8 mouse cellular contexts compared by ENCODE assay signal in genomic region chr10:81559627-81560539, GRCm38 (mm10). TPM values are rescaled to one million over a fixed set of nuclear protein-coding genes. Genes with fewer than 3 reads are reported as not detected.
DNase-seq lines count a peak whose midpoint lies in the region; ATAC-seq and TF ChIP-seq lines count a peak whose summit lies in the region.

No protein-coding gene starts in this region.

- peak; percentile 47 for DNase-seq in kidney, postnatal 0 days (ENCODE audit: low spot score)
- peak; percentile 39 for DNase-seq in neural tube, embryonic 11.5 days (ENCODE audit: low spot score)
- peak; percentile 86 for DNase-seq in thymus, adult 2 months

- peak; percentile 53 for ATAC-seq in CD4-positive, CD25-positive, alpha-beta regulatory T cell, adult 4 months
- ATAC-seq in erythroid progenitor cell, adult 5-6 weeks (replicated peaks; ENCODE audit: low FRiP score, poor library complexity, severe bottlenecking) = peak; percentile 32; the same call in 1 of the 2 replicates
- peak; percentile 28 for ATAC-seq in heart, embryonic 16.5 days (replicated peaks; ENCODE audit: extremely low read depth, insufficient read depth, low FRiP score)
- peak; percentile 26 for ATAC-seq in kidney, postnatal 0 days (replicated peaks; ENCODE audit: low FRiP score, low read depth)
- ATAC-seq in liver, embryonic 15.5 days (ENCODE audit: insufficient read depth) = peak; percentile 38
- peak; percentile 15 for ATAC-seq in neural tube, embryonic 11.5 days (ENCODE audit: insufficient read depth, low FRiP score, low TSS enrichment)

- peaks cover 2% of the 10 kb centered on the region for H3K4me1 ChIP-seq in bone marrow, adult 2 months (ENCODE audit: control insufficient read depth, insufficient read depth, low read length)
- H3K4me1 ChIP-seq in heart, embryonic 16.5 days (ENCODE audit: control insufficient read depth, insufficient read depth, low read length) = peaks cover 39% of the 10 kb centered on the region
- H3K4me1 ChIP-seq in kidney, postnatal 0 days (replicated peaks; ENCODE audit: insufficient read depth, low read length) = peaks cover 23% of the 10 kb centered on the region
- H3K4me1 ChIP-seq in liver, embryonic 15.5 days (replicated peaks) = peaks cover 63% of the 10 kb centered on the region
- peaks cover 24% of the 10 kb centered on the region for H3K4me1 ChIP-seq in neural tube, embryonic 11.5 days (ENCODE audit: control insufficient read depth, insufficient read depth, low read length)
- peaks cover 44% of the 10 kb centered on the region for H3K4me1 ChIP-seq in thymus, adult 2 months (replicated peaks; ENCODE audit: control insufficient read depth, insufficient read depth, low read length)

- H3K4me3 ChIP-seq in bone marrow, adult 2 months (replicated peaks; ENCODE audit: control insufficient read depth, low read depth, low read length) = peak overlapping the region; percentile 90
- H3K4me3 ChIP-seq in heart, embryonic 16.5 days (ENCODE audit: low read length) = peak overlapping the region; percentile 97
- peak overlapping the region; percentile 89 for H3K4me3 ChIP-seq in kidney, postnatal 0 days (replicated peaks; ENCODE audit: low read depth, low read length)
- peak overlapping the region; percentile 80 for H3K4me3 ChIP-seq in liver, embryonic 15.5 days (replicated peaks)
- peak overlapping the region; percentile 90 for H3K4me3 ChIP-seq in neural tube, embryonic 11.5 days (ENCODE audit: low read depth, low read length)
- peak overlapping the region; percentile 90 for H3K4me3 ChIP-seq in thymus, adult 2 months (ENCODE audit: control insufficient read depth, insufficient read depth, low read length)

- peaks cover 18% of the 10 kb centered on the region for H3K36me3 ChIP-seq in heart, embryonic 16.5 days (ENCODE audit: control insufficient read depth, insufficient read depth)
- peaks cover 4% of the 10 kb centered on the region; the same call in 1 of the 2 replicates for H3K36me3 ChIP-seq in kidney, postnatal 0 days (ENCODE audit: insufficient read depth, low read length)
- H3K36me3 ChIP-seq in liver, embryonic 15.5 days (replicated peaks) = peaks cover 25% of the 10 kb centered on the region
- H3K36me3 ChIP-seq in neural tube, embryonic 11.5 days (ENCODE audit: control insufficient read depth, insufficient read depth, low read length) = peaks cover 6% of the 10 kb centered on the region
- H3K36me3 ChIP-seq in thymus, adult 2 months (ENCODE audit: control insufficient read depth, insufficient read depth, low read length) = peaks cover 25% of the 10 kb centered on the region

- WGBS in bone marrow, adult 2 months = under 1% methylated on average over 32 of the region's 36 CpGs
- WGBS in heart, embryonic 16.5 days = under 1% methylated on average over 35 of the region's 36 CpGs
- under 1% methylated on average over 31 of the region's 36 CpGs for WGBS in kidney, postnatal 0 days
- WGBS in liver, embryonic 15.5 days (ENCODE audit: insufficient replicate concordance) = 1% methylated on average over 36 of the region's 36 CpGs
- WGBS in neural tube, embryonic 11.5 days = 4% methylated on average over 27 of the region's 36 CpGs
- under 1% methylated on average over 36 of the region's 36 CpGs for WGBS in thymus, adult 2 months

- peak; percentile 36; the same call in 1 of the 2 replicates for TF ChIP-seq POLR2A in bone marrow, adult 2 months (IDR thresholded peaks at IDR 0.05; ENCODE audit: borderline replicate concordance, control insufficient read depth, low read depth, low read length)
- TF ChIP-seq POLR2A in thymus, adult 2 months (IDR thresholded peaks at IDR 0.05; ENCODE audit: control insufficient read depth, extremely low read depth, insufficient read depth, low read length, poor library complexity) = peak; percentile 55; the same call in 1 of the 2 replicates

- no peaks in the 10 kb centered on the region for H3K9me3 ChIP-seq in heart, embryonic 16.5 days (replicated peaks; ENCODE audit: control insufficient read depth, low read length)
- no peaks in the 10 kb centered on the region for H3K9me3 ChIP-seq in kidney, postnatal 0 days (replicated peaks; ENCODE audit: low read length)
- H3K9me3 ChIP-seq in liver, embryonic 15.5 days (replicated peaks) = no peaks in the 10 kb centered on the region
- no peaks in the 10 kb centered on the region for H3K9me3 ChIP-seq in neural tube, embryonic 11.5 days (ENCODE audit: control insufficient read depth, low read length)

- peak overlapping the region; percentile 99 for H3K4me2 ChIP-seq in heart, embryonic 16.5 days (ENCODE audit: low read depth, low read length)
- peak overlapping the region; percentile 82 for H3K4me2 ChIP-seq in kidney, postnatal 0 days (ENCODE audit: low read length)
- peak overlapping the region; percentile 93 for H3K4me2 ChIP-seq in liver, embryonic 15.5 days
- H3K4me2 ChIP-seq in neural tube, embryonic 11.5 days (ENCODE audit: low read depth) = peak overlapping the region; percentile 90

- H3K27me3 ChIP-seq in heart, embryonic 16.5 days (ENCODE audit: control insufficient read depth, insufficient read depth, low read length) = no peaks in the 10 kb centered on the region
- no peaks in the 10 kb centered on the region for H3K27me3 ChIP-seq in kidney, postnatal 0 days (ENCODE audit: insufficient read depth, low read length)
- no peaks in the 10 kb centered on the region for H3K27me3 ChIP-seq in liver, embryonic 15.5 days
- peaks cover 3% of the 10 kb centered on the region; the same call in 1 of the 2 replicates for H3K27me3 ChIP-seq in neural tube, embryonic 11.5 days (ENCODE audit: control insufficient read depth, insufficient read depth, low read length)
- no peaks in the 10 kb centered on the region for H3K27me3 ChIP-seq in thymus, adult 2 months (ENCODE audit: control insufficient read depth, insufficient read depth, low read length)

- H3K9ac ChIP-seq in heart, embryonic 16.5 days (ENCODE audit: low read length) = peak overlapping the region; percentile 100
- H3K9ac ChIP-seq in kidney, postnatal 0 days (ENCODE audit: low read depth, low read length) = peak overlapping the region; percentile 99
- peak overlapping the region; percentile 81 for H3K9ac ChIP-seq in liver, embryonic 15.5 days
- peak overlapping the region; percentile 98 for H3K9ac ChIP-seq in neural tube, embryonic 11.5 days (ENCODE audit: low read length)

- peak overlapping the region; percentile 84 for H3K27ac ChIP-seq in bone marrow, adult 2 months (ENCODE audit: control insufficient read depth, insufficient read depth, low read depth, low read length, poor library complexity)
- H3K27ac ChIP-seq in heart, embryonic 16.5 days (ENCODE audit: low read length) = peak overlapping the region; percentile 98
- peak overlapping the region; percentile 96 for H3K27ac ChIP-seq in kidney, postnatal 0 days
- H3K27ac ChIP-seq in liver, embryonic 15.5 days (replicated peaks) = peak overlapping the region; percentile 83
- peak overlapping the region; percentile 85; the same call in 1 of the 2 replicates for H3K27ac ChIP-seq in neural tube, embryonic 11.5 days (ENCODE audit: low read depth, low read length)
- peak overlapping the region; percentile 92 for H3K27ac ChIP-seq in thymus, adult 2 months (ENCODE audit: control insufficient read depth, insufficient read depth, low read length)

- no peak for TF ChIP-seq CTCF in bone marrow, adult 2 months (IDR thresholded peaks at IDR 0.05; ENCODE audit: control insufficient read depth, insufficient read depth, low read length)
- TF ChIP-seq CTCF in kidney, postnatal 0 days (IDR thresholded peaks at IDR 0.05; ENCODE audit: low read depth) = no peak
- 0 out of 2 replicates have a peak, but pooled peaks have one; percentile 43 for TF ChIP-seq CTCF in thymus, adult 2 months (IDR thresholded peaks at IDR 0.05; ENCODE audit: borderline replicate concordance, control insufficient read depth, extremely low read depth, insufficient read depth, low read length, poor library complexity)

RNA-seq across cellular contexts. Expression of gene Aes, which starts 0.6 kb away (rescaled TPM):
- polyA plus RNA-seq in CD4-positive, CD25-positive, alpha-beta regulatory T cell, adult 4 months (2017; shearing (Covaris generic)) = 100 to 1,000 TPM; 103 to 139 TPM
- 183 and 306 TPM in 2 replicates for polyA plus RNA-seq in bone marrow, adult 2 months (2011; ENCODE audit: insufficient read depth, insufficient read length, low replicate concordance, missing spikeins)
- total RNA-seq in erythroid progenitor cell, adult 5-6 weeks (2015; ENCODE audit: low replicate concordance) = 103 and 116 TPM in 2 replicates
- total RNA-seq in erythroid progenitor cell, adult 5-6 weeks (2017; ENCODE audit: low replicate concordance) = 44.2 and 47.5 TPM in 2 replicates
- polyA plus RNA-seq in heart, embryonic 16.5 days (2015; fragmentation: Nextera tagmentation; extraction: Ambion mirVana) = 529 and 769 TPM in 2 replicates
- polyA plus RNA-seq in kidney, postnatal 0 days (2015; fragmentation: Nextera tagmentation; extraction: Ambion mirVana) = 566 and 582 TPM in 2 replicates
- 243 and 271 TPM in 2 replicates for polyA plus RNA-seq in liver, embryonic 15.5 days (2015; fragmentation: Nextera tagmentation; extraction: Ambion mirVana)
- polyA plus RNA-seq in neural tube, embryonic 11.5 days (2014; fragmentation: Nextera tagmentation; extraction: Ambion mirVana) = 266 and 278 TPM in 2 replicates
- 3,110 and 3,125 TPM in 2 replicates for polyA plus RNA-seq in thymus, adult 2 months (2012; rRNA removed)

RNA-seq across cellular contexts. Expression of gene Tle2, which starts 14.5 kb away (rescaled TPM):
- polyA plus RNA-seq in CD4-positive, CD25-positive, alpha-beta regulatory T cell, adult 4 months (2017; shearing (Covaris generic)) = under 1 TPM in 1 of 2 experiments, not detected in 1; 0.78 TPM
- polyA plus RNA-seq in bone marrow, adult 2 months (2011; ENCODE audit: insufficient read depth, insufficient read length, low replicate concordance, missing spikeins) = 18.5 and 41.7 TPM in 2 replicates
- not detected in 2 replicates for total RNA-seq in erythroid progenitor cell, adult 5-6 weeks (2015; ENCODE audit: low replicate concordance)
- total RNA-seq in erythroid progenitor cell, adult 5-6 weeks (2017; ENCODE audit: low replicate concordance) = not detected in 2 replicates
- 19.5 and 24.5 TPM in 2 replicates for polyA plus RNA-seq in heart, embryonic 16.5 days (2015; fragmentation: Nextera tagmentation; extraction: Ambion mirVana)
- 29.2 and 30.8 TPM in 2 replicates for polyA plus RNA-seq in kidney, postnatal 0 days (2015; fragmentation: Nextera tagmentation; extraction: Ambion mirVana)
- 2.2 and 2.6 TPM in 2 replicates for polyA plus RNA-seq in liver, embryonic 15.5 days (2015; fragmentation: Nextera tagmentation; extraction: Ambion mirVana)
- polyA plus RNA-seq in neural tube, embryonic 11.5 days (2014; fragmentation: Nextera tagmentation; extraction: Ambion mirVana) = 7.0 and 7.3 TPM in 2 replicates
- polyA plus RNA-seq in thymus, adult 2 months (2012; rRNA removed) = 100 and 115 TPM in 2 replicates

RNA-seq across cellular contexts. Expression of gene Gna11, which starts 14.9 kb away (rescaled TPM):
- polyA plus RNA-seq in CD4-positive, CD25-positive, alpha-beta regulatory T cell, adult 4 months (2017; shearing (Covaris generic)) = 10 to 100 TPM; 28.5 to 42.5 TPM
- polyA plus RNA-seq in bone marrow, adult 2 months (2011; ENCODE audit: insufficient read depth, insufficient read length, low replicate concordance, missing spikeins) = 12.3 and 23.8 TPM in 2 replicates
- total RNA-seq in erythroid progenitor cell, adult 5-6 weeks (2015; ENCODE audit: low replicate concordance) = 7.2 and 11.3 TPM in 2 replicates
- 8.0 and 11.0 TPM in 2 replicates for total RNA-seq in erythroid progenitor cell, adult 5-6 weeks (2017; ENCODE audit: low replicate concordance)
- 57.4 and 59.7 TPM in 2 replicates for polyA plus RNA-seq in heart, embryonic 16.5 days (2015; fragmentation: Nextera tagmentation; extraction: Ambion mirVana)
- polyA plus RNA-seq in kidney, postnatal 0 days (2015; fragmentation: Nextera tagmentation; extraction: Ambion mirVana) = 69.5 and 72.3 TPM in 2 replicates
- polyA plus RNA-seq in liver, embryonic 15.5 days (2015; fragmentation: Nextera tagmentation; extraction: Ambion mirVana) = 20.3 and 24.6 TPM in 2 replicates
- polyA plus RNA-seq in neural tube, embryonic 11.5 days (2014; fragmentation: Nextera tagmentation; extraction: Ambion mirVana) = 74.6 and 78.8 TPM in 2 replicates
- polyA plus RNA-seq in thymus, adult 2 months (2012; rRNA removed) = 73.1 and 81.0 TPM in 2 replicates

RNA-seq across cellular contexts. Expression of gene Gna15, which starts 35.9 kb away (rescaled TPM):
- 10 to 100 TPM; 28.5 to 31.9 TPM for polyA plus RNA-seq in CD4-positive, CD25-positive, alpha-beta regulatory T cell, adult 4 months (2017; shearing (Covaris generic))
- 5.4 and 9.4 TPM in 2 replicates for polyA plus RNA-seq in bone marrow, adult 2 months (2011; ENCODE audit: insufficient read depth, insufficient read length, low replicate concordance, missing spikeins)
- 1.4 TPM in 1 of 2 replicates, not detected in the other for total RNA-seq in erythroid progenitor cell, adult 5-6 weeks (2015; ENCODE audit: low replicate concordance)
- 2.6 and 4.9 TPM in 2 replicates for total RNA-seq in erythroid progenitor cell, adult 5-6 weeks (2017; ENCODE audit: low replicate concordance)
- polyA plus RNA-seq in heart, embryonic 16.5 days (2015; fragmentation: Nextera tagmentation; extraction: Ambion mirVana) = 1.1 and 1.3 TPM in 2 replicates
- polyA plus RNA-seq in kidney, postnatal 0 days (2015; fragmentation: Nextera tagmentation; extraction: Ambion mirVana) = 0.80 and 0.92 TPM in 2 replicates
- 4.3 and 5.6 TPM in 2 replicates for polyA plus RNA-seq in liver, embryonic 15.5 days (2015; fragmentation: Nextera tagmentation; extraction: Ambion mirVana)
- 0.41 TPM in 2 replicates for polyA plus RNA-seq in neural tube, embryonic 11.5 days (2014; fragmentation: Nextera tagmentation; extraction: Ambion mirVana)
- 9.5 and 10.6 TPM in 2 replicates for polyA plus RNA-seq in thymus, adult 2 months (2012; rRNA removed)

RNA-seq across cellular contexts. Expression of gene Tle6, which starts 41.0 kb away (rescaled TPM):
- polyA plus RNA-seq in CD4-positive, CD25-positive, alpha-beta regulatory T cell, adult 4 months (2017; shearing (Covaris generic)) = 1 to 10 TPM in 1 of 2 experiments, not detected in 1; 2.8 TPM
- polyA plus RNA-seq in bone marrow, adult 2 months (2011; ENCODE audit: insufficient read depth, insufficient read length, low replicate concordance, missing spikeins) = 23.2 and 27.8 TPM in 2 replicates
- not detected in 2 replicates for total RNA-seq in erythroid progenitor cell, adult 5-6 weeks (2015; ENCODE audit: low replicate concordance)
- 4.1 TPM in 1 of 2 replicates, not detected in the other for total RNA-seq in erythroid progenitor cell, adult 5-6 weeks (2017; ENCODE audit: low replicate concordance)
- 29.6 and 31.0 TPM in 2 replicates for polyA plus RNA-seq in heart, embryonic 16.5 days (2015; fragmentation: Nextera tagmentation; extraction: Ambion mirVana)
- polyA plus RNA-seq in kidney, postnatal 0 days (2015; fragmentation: Nextera tagmentation; extraction: Ambion mirVana) = 7.3 and 9.4 TPM in 2 replicates
- polyA plus RNA-seq in liver, embryonic 15.5 days (2015; fragmentation: Nextera tagmentation; extraction: Ambion mirVana) = 3.5 TPM in 2 replicates
- 6.4 and 7.0 TPM in 2 replicates for polyA plus RNA-seq in neural tube, embryonic 11.5 days (2014; fragmentation: Nextera tagmentation; extraction: Ambion mirVana)
- polyA plus RNA-seq in thymus, adult 2 months (2012; rRNA removed) = 22.5 and 28.8 TPM in 2 replicates

Comparison
In these comparisons a context has a peak if more than half of its experiments do, and no peak if none do; other contexts are left out.
1. Peak in every context shown above with its lines: DNase-seq, ATAC-seq, H3K4me3 ChIP-seq and H3K27ac ChIP-seq.